Mouse (Mus musculus): ENCODE measurements around the gene Ak4. TPM values are rescaled to one million over a fixed set of nuclear protein-coding genes. Genes with fewer than 3 reads are reported as not detected.
"Not testable (repeated sequence)": the region's sequence is repeated elsewhere in the genome, so short reads cannot be mapped to it uniquely, and the experiment has no call there.

Gene Ak4
- polyA plus RNA-seq, 1 experiment from 2014 or later: 12.0 TPM

GRCm38 (mm10) chr4:101445660-101446059, 26.6 kb downstream of the Ak4 start:
- no peak overlapping the region for H3K4me3 ChIP-seq
- 79% methylated on average over 4 of the region's 4 CpGs for WGBS (ENCODE audit: insufficient replicate concordance)
- ATAC-seq: no peak
- peaks cover 22% of the 10 kb centered on the region for H3K36me3 ChIP-seq
- no peak overlapping the region for H3K4me2 ChIP-seq
- no peak overlapping the region for H3K9ac ChIP-seq
- no peaks in the 10 kb centered on the region for H3K27me3 ChIP-seq (replicated peaks)
- 0 out of 2 replicates have a peak, but pooled peaks cover 3% of the 10 kb centered on the region for H3K9me3 ChIP-seq (replicated peaks)
- H3K27ac ChIP-seq: no peak overlapping the region
- H3K4me1 ChIP-seq: peaks cover 13% of the 10 kb centered on the region

DNA sequence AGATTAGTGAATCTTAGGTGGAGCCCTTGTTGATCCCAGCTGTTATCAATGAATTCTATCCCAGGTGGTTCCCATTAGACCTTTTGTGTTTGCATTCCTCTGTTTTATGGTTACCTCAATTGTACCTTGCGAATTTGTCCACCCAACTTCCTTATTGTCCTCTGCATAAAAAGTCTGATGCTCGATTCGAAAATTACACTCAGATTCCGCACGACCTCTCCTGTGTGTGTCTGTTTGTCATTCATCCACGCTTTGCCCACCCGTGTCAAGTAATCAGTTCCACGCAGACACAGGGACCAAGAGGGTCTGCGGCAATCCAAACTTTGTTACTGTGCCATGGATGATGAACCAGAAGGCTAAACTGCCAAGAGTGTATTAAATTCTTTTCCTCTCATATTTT, 27.5 kb downstream of the Ak4 start:
- not testable (repeated sequence) for H3K27me3 ChIP-seq (replicated peaks); H3K4me3 ChIP-seq; H3K9me3 ChIP-seq (replicated peaks); H3K27ac ChIP-seq; ATAC-seq; H3K4me2 ChIP-seq; H3K9ac ChIP-seq
- Histone ChIP-seq H3K4me1 (peaks cover 13% of the 10 kb centered on the region), H3K36me3 (peaks cover 22% of the 10 kb centered on the region)
- 85% methylated on average over 9 of the region's 9 CpGs for WGBS (ENCODE audit: insufficient replicate concordance)

- H3K27me3 ChIP-seq (replicated peaks): no peaks in the 10 kb centered on the region
- no peak overlapping the region for H3K4me3 ChIP-seq
- H3K36me3 ChIP-seq: peaks cover 25% of the 10 kb centered on the region
- WGBS (ENCODE audit: insufficient replicate concordance): 86% methylated on average over 8 of the region's 8 CpGs
- no peak for ATAC-seq
- H3K27ac ChIP-seq: no peak overlapping the region
- peaks cover 6% of the 10 kb centered on the region for H3K4me1 ChIP-seq
- no peak overlapping the region for H3K4me2 ChIP-seq
- H3K9me3 ChIP-seq (replicated peaks): 0 out of 2 replicates have a peak, but pooled peaks cover 3% of the 10 kb centered on the region
- no peak overlapping the region for H3K9ac ChIP-seq
Observed at GRCm38 (mm10) chr4:101448701-101449100, 29.6 kb downstream of the Ak4 start.

DNA sequence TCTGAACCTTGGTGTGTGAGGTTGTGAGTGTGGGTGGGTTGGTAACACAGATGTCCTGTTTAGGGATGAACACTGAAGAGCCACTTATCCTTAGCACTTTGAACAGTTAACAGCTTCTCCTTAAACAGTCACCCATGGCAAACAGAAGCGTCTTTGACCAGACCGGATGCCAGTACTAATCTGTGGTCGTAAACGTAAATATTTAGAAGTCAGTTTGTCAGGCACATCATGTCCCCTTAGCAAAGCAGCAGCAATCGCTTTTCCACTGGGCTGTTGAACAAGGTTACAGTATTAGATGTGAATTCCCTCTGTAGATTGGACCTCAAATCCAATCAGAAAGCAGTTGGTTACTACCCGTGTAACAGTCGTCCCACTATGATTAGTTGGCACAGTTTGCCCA, 30.3 kb downstream of the Ak4 start:
- 86% methylated on average over 7 of the region's 7 CpGs for WGBS (ENCODE audit: insufficient replicate concordance)
- H3K4me2 ChIP-seq: no peak overlapping the region
- no peak overlapping the region for H3K27ac ChIP-seq
- H3K9ac ChIP-seq: no peak overlapping the region
- H3K4me3 ChIP-seq: no peak overlapping the region
- no peaks in the 10 kb centered on the region for H3K27me3 ChIP-seq (replicated peaks)
- ATAC-seq: no peak
- 0 out of 2 replicates have a peak, but pooled peaks cover 3% of the 10 kb centered on the region for H3K9me3 ChIP-seq (replicated peaks)
- H3K36me3 ChIP-seq: peaks cover 25% of the 10 kb centered on the region
- peaks cover 5% of the 10 kb centered on the region for H3K4me1 ChIP-seq

- no peak overlapping the region for H3K4me2 ChIP-seq
- WGBS (ENCODE audit: insufficient replicate concordance): 85% methylated on average over 20 of the region's 20 CpGs
- ATAC-seq: no peak
Observed at GRCm38 (mm10) chr4:101450150-101450780, 31.2 kb downstream of the Ak4 start.

GRCm38 (mm10) chr4:101451089-101451488, 32.0 kb downstream of the Ak4 start:
- 77% methylated on average over 4 of the region's 4 CpGs for WGBS (ENCODE audit: insufficient replicate concordance)
- H3K4me1 ChIP-seq: peaks cover 5% of the 10 kb centered on the region
- no peak overlapping the region for H3K27ac ChIP-seq
- H3K9ac ChIP-seq: no peak overlapping the region
- H3K27me3 ChIP-seq (replicated peaks): no peaks in the 10 kb centered on the region
- no peak overlapping the region for H3K4me2 ChIP-seq
- 0 out of 2 replicates have a peak, but pooled peaks cover 3% of the 10 kb centered on the region for H3K9me3 ChIP-seq (replicated peaks)
- no peak for ATAC-seq
- H3K4me3 ChIP-seq: no peak overlapping the region
- peaks cover 25% of the 10 kb centered on the region for H3K36me3 ChIP-seq

More at GRCm38 (mm10) chr4:101450150-101450780, 31.2 kb downstream of the Ak4 start:
- Histone ChIP-seq H3K27ac (no peak overlapping the region), H3K9ac (no peak overlapping the region), H3K36me3 (peaks cover 25% of the 10 kb centered on the region), H3K27me3 (replicated peaks) (no peaks in the 10 kb centered on the region), H3K4me3 (no peak overlapping the region), H3K4me1 (peaks cover 5% of the 10 kb centered on the region), H3K9me3 (replicated peaks) (0 out of 2 replicates have a peak, but pooled peaks cover 3% of the 10 kb centered on the region)

- no peak for ATAC-seq
- H3K4me2 ChIP-seq: no peak overlapping the region
- 81% methylated on average over 9 of the region's 9 CpGs for WGBS (ENCODE audit: insufficient replicate concordance)
- H3K27me3 ChIP-seq (replicated peaks): no peaks in the 10 kb centered on the region
- H3K9me3 ChIP-seq (replicated peaks): no peaks in the 10 kb centered on the region
- H3K4me1 ChIP-seq: peaks cover 5% of the 10 kb centered on the region
- H3K36me3 ChIP-seq: peaks cover 16% of the 10 kb centered on the region
- no peak overlapping the region for H3K9ac ChIP-seq
- H3K4me3 ChIP-seq: no peak overlapping the region
- no peak overlapping the region for H3K27ac ChIP-seq
Observed at GRCm38 (mm10) chr4:101452829-101453228, 33.8 kb downstream of the Ak4 start.

GRCm38 (mm10) chr4:101457176-101457575, 38.1 kb downstream of the Ak4 start:
- Histone ChIP-seq H3K9me3 (replicated peaks) (no peaks in the 10 kb centered on the region), H3K4me1 (no peaks in the 10 kb centered on the region), H3K4me2 (no peak overlapping the region), H3K36me3 (peaks cover 21% of the 10 kb centered on the region), H3K27me3 (replicated peaks) (no peaks in the 10 kb centered on the region), H3K27ac (no peak overlapping the region), H3K9ac (no peak overlapping the region), H3K4me3 (no peak overlapping the region)
- ATAC-seq: no peak
- WGBS (ENCODE audit: insufficient replicate concordance): 81% methylated on average over 8 of the region's 8 CpGs

- H3K4me1 ChIP-seq: no peaks in the 10 kb centered on the region
- H3K9me3 ChIP-seq (replicated peaks): no peaks in the 10 kb centered on the region
- no peaks in the 10 kb centered on the region for H3K27me3 ChIP-seq (replicated peaks)
- H3K9ac ChIP-seq: no peak overlapping the region
- ATAC-seq: no peak
- no peak overlapping the region for H3K4me3 ChIP-seq
- H3K4me2 ChIP-seq: no peak overlapping the region
- no peak overlapping the region for H3K27ac ChIP-seq
- WGBS (ENCODE audit: insufficient replicate concordance): 19% methylated on average over 2 of the region's 2 CpGs
- peaks cover 14% of the 10 kb centered on the region for H3K36me3 ChIP-seq
Observed at GRCm38 (mm10) chr4:101458341-101458740, 39.3 kb downstream of the Ak4 start.

DNA sequence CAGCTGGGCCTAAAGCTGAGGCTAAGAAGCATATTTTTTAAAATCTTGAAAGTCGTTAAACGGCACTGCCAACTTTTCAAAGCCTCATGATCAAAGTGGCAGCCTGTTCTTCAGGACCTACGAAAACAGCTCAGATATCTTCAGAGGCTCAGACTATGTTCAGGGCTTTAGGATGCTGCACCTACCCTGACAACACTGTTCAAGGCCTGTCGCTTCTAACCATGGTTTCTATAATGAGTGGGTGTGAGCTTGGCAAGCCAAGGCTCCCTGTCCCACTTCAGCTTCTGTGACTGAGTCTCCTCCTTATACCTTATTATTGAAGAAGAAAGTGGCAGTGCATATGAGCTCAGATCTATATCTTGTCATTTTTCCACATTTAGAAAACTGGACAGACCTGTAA, 40.3 kb downstream of the Ak4 start:
- Histone ChIP-seq H3K27me3 (replicated peaks) (no peaks in the 10 kb centered on the region), H3K4me1 (no peaks in the 10 kb centered on the region), H3K36me3 (peaks cover 14% of the 10 kb centered on the region), H3K9ac (no peak overlapping the region), H3K9me3 (replicated peaks) (no peaks in the 10 kb centered on the region), H3K4me3 (no peak overlapping the region), H3K4me2 (no peak overlapping the region), H3K27ac (no peak overlapping the region)
- no peak for ATAC-seq
- WGBS (ENCODE audit: insufficient replicate concordance): 73% methylated on average over 4 of the region's 4 CpGs

- no peak overlapping the region for H3K27ac ChIP-seq
- no peak overlapping the region for H3K9ac ChIP-seq
Observed at GRCm38 (mm10) chr4:101460114-101460513, 41.0 kb downstream of the Ak4 start.

DNA sequence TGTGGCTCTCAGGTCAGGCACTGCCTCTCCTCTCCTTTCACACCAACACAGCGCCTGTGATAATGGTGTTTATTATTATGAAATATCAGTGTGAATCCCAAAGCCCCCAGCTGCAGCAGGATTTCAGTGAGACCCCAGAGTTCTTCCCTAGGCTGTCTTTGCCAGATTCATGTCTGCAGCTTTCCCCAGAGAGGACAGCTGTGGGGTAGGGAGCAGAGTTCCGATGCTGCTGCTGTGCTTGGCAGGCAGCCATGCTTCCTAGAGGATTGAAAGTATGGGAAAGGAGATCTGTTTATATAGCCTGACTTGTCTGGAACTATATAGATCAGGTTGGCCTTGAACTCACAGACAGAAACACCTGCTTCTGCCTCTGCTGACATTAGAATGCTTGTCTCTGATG, 43.0 kb downstream of the Ak4 start:
- no peaks in the 10 kb centered on the region for H3K9me3 ChIP-seq (replicated peaks)
- H3K27me3 ChIP-seq (replicated peaks): no peaks in the 10 kb centered on the region
- no peak overlapping the region for H3K9ac ChIP-seq
- ATAC-seq: no peak
- H3K27ac ChIP-seq: no peak overlapping the region
- no peak overlapping the region for H3K4me3 ChIP-seq
- H3K4me1 ChIP-seq: no peaks in the 10 kb centered on the region
- WGBS (ENCODE audit: insufficient replicate concordance): 63% methylated on average over 2 of the region's 2 CpGs
- peaks cover 14% of the 10 kb centered on the region for H3K36me3 ChIP-seq
- H3K4me2 ChIP-seq: no peak overlapping the region

More at GRCm38 (mm10) chr4:101460114-101460513, 41.0 kb downstream of the Ak4 start:
- no peaks in the 10 kb centered on the region for H3K27me3 ChIP-seq (replicated peaks)
- H3K4me3 ChIP-seq: no peak overlapping the region
- no peak overlapping the region for H3K4me2 ChIP-seq
- ATAC-seq: no peak
- H3K4me1 ChIP-seq: no peaks in the 10 kb centered on the region
- H3K36me3 ChIP-seq: peaks cover 14% of the 10 kb centered on the region
- 50% methylated on average over 1 of the region's 1 CpGs for WGBS (ENCODE audit: insufficient replicate concordance)
- H3K9me3 ChIP-seq (replicated peaks): no peaks in the 10 kb centered on the region

DNA sequence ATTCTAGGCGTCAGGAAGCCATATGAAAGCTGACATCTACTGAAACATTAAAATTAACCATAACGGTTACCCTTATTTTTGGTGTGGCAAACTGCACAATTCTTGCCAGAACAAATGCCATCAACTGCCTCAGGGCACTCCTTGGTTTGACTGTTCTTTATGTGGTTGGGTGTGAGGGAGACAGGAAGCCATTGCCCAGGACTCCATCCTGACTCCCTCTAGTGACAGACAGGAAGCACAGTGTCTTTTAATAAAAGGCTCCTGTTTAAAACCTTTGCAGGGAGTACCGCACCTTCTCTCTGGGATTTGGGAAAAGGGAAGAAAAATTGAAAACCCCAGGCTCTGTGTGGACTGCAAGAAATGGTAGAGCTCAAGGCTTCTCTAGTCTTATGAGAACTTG, 47.2 kb downstream of the Ak4 start:
- Histone ChIP-seq H3K36me3 (peaks cover 7% of the 10 kb centered on the region), H3K27me3 (replicated peaks) (no peaks in the 10 kb centered on the region), H3K4me2 (no peak overlapping the region), H3K9me3 (replicated peaks) (no peaks in the 10 kb centered on the region), H3K4me3 (no peak overlapping the region), H3K9ac (no peak overlapping the region), H3K4me1 (no peaks in the 10 kb centered on the region), H3K27ac (no peak overlapping the region)
- WGBS (ENCODE audit: insufficient replicate concordance): 77% methylated on average over 3 of the region's 3 CpGs
- ATAC-seq: no peak
